Mouse (Mus musculus): ENCODE measurements around the gene Nras. TPM values are rescaled to one million over a fixed set of nuclear protein-coding genes. Genes with fewer than 3 reads are reported as not detected.

The Nras gene
- polyA plus RNA-seq, 1 experiment from 2014 or later = 103 TPM

DNA sequence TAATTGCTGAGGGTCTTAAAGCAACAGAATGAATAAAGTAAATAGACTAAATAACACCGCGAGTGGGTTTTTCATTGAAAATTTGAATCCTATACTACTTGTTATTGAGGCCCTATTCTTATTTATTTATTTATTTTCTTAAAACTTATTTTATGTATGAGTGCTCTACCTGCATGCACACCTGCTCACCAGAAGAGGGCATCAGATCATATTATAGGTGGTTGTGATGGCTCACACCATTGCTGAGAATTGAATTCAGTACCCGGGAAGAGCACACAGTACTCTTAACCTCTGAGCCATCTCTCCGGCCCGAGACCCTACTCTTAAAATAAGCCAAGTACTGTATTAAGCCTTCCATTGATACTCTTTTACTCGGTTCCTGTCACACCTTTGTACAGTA is 41.6 kb downstream of the Nras start:
- Histone ChIP-seq H3K4me3 (replicated peaks) (no peak overlapping the region), H3K36me3 (no peaks in the 10 kb centered on the region), H3K4me1 (peaks cover 7% of the 10 kb centered on the region), H3K4me2 (replicated peaks) (no peak overlapping the region), H3K9me3 (replicated peaks) (no peaks in the 10 kb centered on the region), H3K27ac (replicated peaks) (no peak overlapping the region), H3K27me3 (no peaks in the 10 kb centered on the region), H3K9ac (no peak overlapping the region)
- 83% methylated on average over 6 of the region's 6 CpGs for WGBS
- ATAC-seq (ENCODE audit: insufficient number of reproducible peaks, low FRiP score, low TSS enrichment, low read depth) = no peak

DNA sequence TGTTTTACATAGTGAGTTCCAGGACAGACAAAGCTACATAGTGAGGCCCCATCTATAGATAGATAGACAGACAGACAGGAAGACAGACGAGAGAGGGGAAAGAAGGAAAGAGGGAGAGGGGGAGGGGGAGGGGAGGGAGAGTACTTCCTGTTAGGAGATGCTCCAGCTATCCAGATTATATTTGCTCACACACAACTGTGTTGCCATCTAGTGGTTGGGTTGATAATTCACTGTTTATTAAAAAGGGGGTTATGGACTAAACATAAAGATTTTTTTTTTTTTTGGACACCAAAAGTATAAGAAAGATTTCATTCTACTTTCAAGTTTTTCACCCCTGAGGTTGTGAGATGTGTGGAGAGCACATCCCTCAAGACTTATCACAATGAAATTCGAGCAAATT is 42.6 kb downstream of the Nras start:
- Histone ChIP-seq H3K9ac (no peak overlapping the region), H3K9me3 (replicated peaks) (no peaks in the 10 kb centered on the region), H3K4me3 (replicated peaks) (no peak overlapping the region), H3K4me1 (peaks cover 7% of the 10 kb centered on the region), H3K4me2 (replicated peaks) (no peak overlapping the region), H3K36me3 (no peaks in the 10 kb centered on the region), H3K27ac (replicated peaks) (no peak overlapping the region), H3K27me3 (no peaks in the 10 kb centered on the region)
- ATAC-seq (ENCODE audit: insufficient number of reproducible peaks, low FRiP score, low TSS enrichment, low read depth) = no peak
- WGBS = 39% methylated on average over 2 of the region's 2 CpGs

DNA sequence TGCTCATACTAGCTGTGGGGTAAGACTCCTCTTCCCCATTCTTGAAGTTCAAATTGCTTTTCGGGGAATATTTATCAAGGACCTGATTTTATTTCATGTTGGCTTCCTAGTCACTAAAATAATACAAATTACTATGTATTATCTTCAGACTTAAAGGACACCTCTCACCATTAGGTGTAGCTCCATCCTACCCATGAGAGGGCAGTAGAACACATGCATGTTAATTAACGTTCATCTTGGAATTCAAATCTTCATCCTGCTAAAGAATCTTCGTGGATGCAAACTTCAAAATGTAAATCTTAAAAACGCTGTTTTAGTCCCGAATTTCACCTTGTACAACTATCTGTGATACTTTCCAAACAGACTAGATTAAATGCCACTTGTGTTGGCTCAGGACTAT is 43.1 kb downstream of the Nras start:
- Histone ChIP-seq H3K9ac (no peak overlapping the region), H3K4me3 (replicated peaks) (no peak overlapping the region), H3K27me3 (no peaks in the 10 kb centered on the region), H3K4me2 (replicated peaks) (no peak overlapping the region), H3K4me1 (peaks cover 11% of the 10 kb centered on the region), H3K9me3 (replicated peaks) (no peaks in the 10 kb centered on the region), H3K27ac (replicated peaks) (peak overlapping the region; percentile 29; the same call in 1 of the 2 replicates), H3K36me3 (no peaks in the 10 kb centered on the region)
- no peak for ATAC-seq (ENCODE audit: insufficient number of reproducible peaks, low FRiP score, low TSS enrichment, low read depth)
- WGBS = 62% methylated on average over 5 of the region's 5 CpGs

DNA sequence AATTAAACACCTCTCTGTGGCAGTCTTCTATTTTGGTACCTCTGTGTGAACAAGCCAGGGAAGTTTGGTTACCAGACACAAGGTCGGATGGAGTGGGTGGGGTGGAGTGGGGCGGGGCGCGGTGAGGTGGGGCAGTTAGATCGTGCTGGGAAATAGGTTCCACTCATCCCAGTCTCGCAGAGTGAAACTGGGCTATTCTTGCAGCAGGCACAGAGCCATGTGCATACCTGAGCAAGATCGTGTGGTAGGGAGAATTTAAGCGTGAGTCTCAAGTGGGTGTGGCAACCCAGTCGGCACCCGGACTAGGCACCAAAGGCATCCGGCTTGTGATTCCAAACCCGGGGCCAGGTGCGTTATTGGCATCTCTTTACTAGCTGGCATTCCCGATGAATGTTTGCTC is 43.8 kb downstream of the Nras start:
- H3K9ac ChIP-seq = peak overlapping the region; percentile 41; the same call in 1 of the 2 replicates
- WGBS = 1% methylated on average over 14 of the region's 14 CpGs
- peaks cover 11% of the 10 kb centered on the region for H3K4me1 ChIP-seq
- no peaks in the 10 kb centered on the region for H3K9me3 ChIP-seq (replicated peaks)
- H3K4me2 ChIP-seq (replicated peaks) = peak overlapping the region; percentile 81
- peak; percentile 37; the same call in 1 of the 2 replicates for ATAC-seq (ENCODE audit: insufficient number of reproducible peaks, low FRiP score, low TSS enrichment, low read depth)
- H3K4me3 ChIP-seq (replicated peaks) = peak overlapping the region; percentile 71
- peak overlapping the region; percentile 91 for H3K27ac ChIP-seq (replicated peaks)
- H3K36me3 ChIP-seq = no peaks in the 10 kb centered on the region
- no peaks in the 10 kb centered on the region for H3K27me3 ChIP-seq

DNA sequence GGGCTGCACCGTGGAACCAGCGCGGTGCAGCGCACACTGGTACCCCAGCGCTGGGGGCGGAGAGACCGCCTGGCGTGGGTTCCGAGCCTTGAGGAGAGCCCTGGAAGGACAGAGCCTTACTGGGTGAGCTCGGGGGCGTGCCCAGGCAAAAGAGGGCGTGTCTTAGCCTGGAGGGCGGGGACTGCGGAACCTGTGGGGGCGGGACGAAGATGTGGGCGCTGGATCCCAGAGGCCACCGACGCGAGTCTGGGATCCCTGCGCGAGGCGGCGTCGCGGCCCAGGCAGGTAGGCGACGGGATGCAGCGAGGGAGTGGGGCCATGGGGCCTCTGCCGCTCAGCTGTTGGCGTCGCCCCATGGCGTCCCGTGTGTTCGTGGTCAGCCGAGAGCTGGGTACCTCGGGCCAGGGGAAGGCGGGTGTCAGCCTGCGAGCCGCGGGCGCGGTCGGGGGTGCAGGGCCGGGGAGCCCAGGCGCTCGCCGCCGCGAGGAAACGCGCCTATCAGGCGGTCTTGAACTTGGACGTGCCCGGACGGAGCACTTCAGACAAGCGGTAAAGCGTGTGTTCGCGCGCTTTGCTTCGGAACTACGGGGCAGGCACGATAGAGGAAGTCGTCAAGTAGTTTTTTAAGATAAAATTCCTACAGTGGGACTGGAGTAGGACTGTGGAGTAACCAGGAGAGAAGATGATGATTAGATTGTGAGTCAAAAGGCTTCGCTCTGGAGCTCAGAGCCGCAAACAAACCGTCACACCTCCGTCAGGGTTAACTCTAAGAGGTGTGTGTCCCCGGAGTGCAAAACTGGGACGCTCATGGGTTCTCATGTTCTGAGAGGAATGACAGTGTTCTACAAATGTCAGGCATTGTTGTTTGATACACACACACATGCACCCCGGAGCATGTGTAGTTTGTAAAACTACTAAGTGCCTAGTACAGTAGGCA is 44.6 kb downstream of the Nras start, which contains the start of gene Dennd2c:
Gene Dennd2c (plus strand): TSS at position 151 of the 937 bp plus-strand sequence.
- Histone ChIP-seq H3K27me3 (no peaks in the 10 kb centered on the region), H3K36me3 (no peaks in the 10 kb centered on the region), H3K9me3 (replicated peaks) (no peaks in the 10 kb centered on the region), H3K4me3 (replicated peaks) (peak within 1 kb of the TSS; percentile 71), H3K4me2 (replicated peaks) (peak within 1 kb of the TSS; percentile 81), H3K9ac (peak within 1 kb of the TSS; percentile 64), H3K4me1 (peaks cover 11% of the 10 kb centered on the region), H3K27ac (replicated peaks) (peak within 1 kb of the TSS; percentile 91)
- under 1% methylated on average over 72 of the region's 72 CpGs for WGBS
- ATAC-seq (ENCODE audit: insufficient number of reproducible peaks, low FRiP score, low TSS enrichment, low read depth) = peak; percentile 95

DNA sequence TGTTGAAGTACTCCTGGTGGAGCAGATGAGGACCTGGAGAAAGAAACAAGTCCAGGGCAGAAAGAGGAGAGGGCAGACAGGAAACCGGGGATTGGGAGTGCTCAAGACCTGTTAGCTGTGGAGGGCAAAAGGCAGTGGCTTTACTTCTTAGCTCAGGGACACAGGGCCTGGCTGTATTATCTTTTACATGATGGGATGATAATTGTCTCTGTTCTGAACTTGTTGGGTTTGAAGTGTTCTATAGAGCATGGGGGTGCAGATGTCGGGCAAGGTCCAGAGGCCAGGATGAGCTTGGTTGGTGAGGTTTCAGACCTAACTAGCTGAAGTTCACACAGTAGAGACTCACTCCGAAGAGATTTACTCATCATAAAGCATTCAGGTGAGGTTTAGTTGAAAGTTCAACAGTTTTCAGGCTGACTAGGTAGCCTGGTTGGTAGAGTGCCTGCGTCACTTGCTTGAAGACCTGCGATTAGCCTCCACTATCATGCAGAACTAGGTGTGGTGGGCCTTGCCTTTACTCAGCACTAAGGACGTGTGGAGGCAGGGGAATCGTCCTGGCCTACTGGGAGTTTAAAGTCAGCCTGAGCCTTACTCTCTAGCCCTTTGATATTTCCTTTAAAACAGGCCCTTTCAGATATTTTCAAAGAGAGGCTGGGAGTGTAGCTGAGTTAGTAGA is 49.6 kb downstream of the Nras start:
- Histone ChIP-seq H3K9me3 (replicated peaks) (no peaks in the 10 kb centered on the region), H3K4me1 (peaks cover 4% of the 10 kb centered on the region; the same call in 1 of the 2 replicates), H3K36me3 (no peaks in the 10 kb centered on the region), H3K27ac (replicated peaks) (no peak overlapping the region), H3K9ac (no peak overlapping the region), H3K4me3 (replicated peaks) (no peak overlapping the region), H3K4me2 (replicated peaks) (no peak overlapping the region), H3K27me3 (no peaks in the 10 kb centered on the region)
- ATAC-seq (ENCODE audit: insufficient number of reproducible peaks, low FRiP score, low TSS enrichment, low read depth) = no peak
- 80% methylated on average over 7 of the region's 7 CpGs for WGBS

DNA sequence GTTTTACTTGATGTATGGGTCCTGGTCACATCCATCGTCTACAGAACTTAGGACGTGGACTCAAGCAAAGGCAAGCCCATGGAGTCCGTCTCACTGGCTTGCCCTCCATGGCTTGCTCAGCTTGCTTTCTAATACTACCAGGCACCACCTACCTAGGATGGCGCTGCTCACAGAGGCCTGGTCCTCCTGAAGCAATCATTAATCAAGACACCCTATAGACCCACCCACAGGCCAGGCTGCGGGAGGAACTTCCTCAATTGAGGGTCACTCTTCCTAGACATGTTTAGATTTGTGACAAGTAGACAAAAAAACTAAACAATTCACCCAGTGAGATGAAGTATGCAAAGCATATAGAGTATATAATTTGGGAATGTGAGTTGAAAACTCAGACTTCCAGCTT is 54.1 kb downstream of the Nras start:
- Histone ChIP-seq H3K36me3 (no peaks in the 10 kb centered on the region), H3K4me1 (no peaks in the 10 kb centered on the region), H3K4me2 (replicated peaks) (no peak overlapping the region), H3K9ac (no peak overlapping the region), H3K27me3 (no peaks in the 10 kb centered on the region), H3K27ac (replicated peaks) (no peak overlapping the region), H3K4me3 (replicated peaks) (no peak overlapping the region), H3K9me3 (replicated peaks) (no peaks in the 10 kb centered on the region)
- no peak for ATAC-seq (ENCODE audit: insufficient number of reproducible peaks, low FRiP score, low TSS enrichment, low read depth)
- 83% methylated on average over 5 of the region's 5 CpGs for WGBS

Other genes starting within 250 kb of the Nras start
- not detected in 2 replicates for gene Sycp1, start 122.2 kb upstream of the Nras start, polyA plus RNA-seq (2015; fragmentation: Nextera tagmentation; extraction: Ambion mirVana)
- 0.07 TPM in 1 of 2 replicates, not detected in the other for gene Nr1h5, start 94.2 kb upstream of the Nras start, polyA plus RNA-seq (2015; fragmentation: Nextera tagmentation; extraction: Ambion mirVana)
- 60.4 and 67.7 TPM in 2 replicates for gene Sike1, start 62.6 kb upstream of the Nras start, polyA plus RNA-seq (2015; fragmentation: Nextera tagmentation; extraction: Ambion mirVana)
- 298 and 303 TPM in 2 replicates for gene Csde1, start 37.9 kb upstream of the Nras start, polyA plus RNA-seq (2015; fragmentation: Nextera tagmentation; extraction: Ambion mirVana)
- 4.8 and 5.0 TPM in 2 replicates for gene Ampd1, start 15.7 kb downstream of the Nras start, polyA plus RNA-seq (2015; fragmentation: Nextera tagmentation; extraction: Ambion mirVana)
- 13.6 and 15.1 TPM in 2 replicates for gene Dennd2c, start 44.3 kb downstream of the Nras start, polyA plus RNA-seq (2015; fragmentation: Nextera tagmentation; extraction: Ambion mirVana)
- gene Bcas2, start 113.4 kb downstream of the Nras start, polyA plus RNA-seq (2015; fragmentation: Nextera tagmentation; extraction: Ambion mirVana) = 170 and 178 TPM in 2 replicates
- gene Trim33, start 221.0 kb downstream of the Nras start, polyA plus RNA-seq (2015; fragmentation: Nextera tagmentation; extraction: Ambion mirVana) = 17.7 and 21.6 TPM in 2 replicates

All from embryonic facial prominence, embryonic 15.5 days (tissue).